Mouse (Mus musculus): ENCODE data around the gene Chst2.

- TF ChIP-seq POLR2A (IDR thresholded peaks at IDR 0.05; ENCODE audit: borderline replicate concordance, insufficient read depth, low read length) (no peak), CTCF (IDR thresholded peaks at IDR 0.05; ENCODE audit: borderline replicate concordance, insufficient read depth, low read depth, low read length) (no peak)
Measured at GRCm38 (mm10) chr9:95450586-95450985, 44.1 kb upstream of the Chst2 start.
